Mouse (Mus musculus) right cerebral cortex, postnatal 10 days (tissue): ENCODE data around the gene Dnah17.

Experiments
- DNase-seq, 2 experiments: peaks; one replicate each; pipeline ENCODE4 v3.0.0; 2021; ENCODE audit warnings: low spot score in 2 of 2

The Dnah17 gene

GRCm38 (mm10) chr11:118143731-118144130, 13.3 kb upstream of the Dnah17 start:
- no peak for DNase-seq

GRCm38 (mm10) chr11:118142547-118143165, 12.2 kb upstream of the Dnah17 start:
- DNase-seq: no peak

- DNase-seq: no peak
Observed at GRCm38 (mm10) chr11:118140771-118141565, 10.5 kb upstream of the Dnah17 start.

- no peak for DNase-seq
Observed at GRCm38 (mm10) chr11:118138347-118138746, 7.9 kb upstream of the Dnah17 start.

- DNase-seq: no peak
Observed at GRCm38 (mm10) chr11:118136172-118136632, 5.8 kb upstream of the Dnah17 start.

GRCm38 (mm10) chr11:118135271-118135670, 4.8 kb upstream of the Dnah17 start:
- no peak for DNase-seq

- peak in 1 of 2 experiments; percentile 69 for DNase-seq
Observed at GRCm38 (mm10) chr11:118133752-118134169, 3.3 kb upstream of the Dnah17 start.

GRCm38 (mm10) chr11:118133133-118133751, 2.8 kb upstream of the Dnah17 start:
- DNase-seq: peak in 1 of 2 experiments; percentile 73

GRCm38 (mm10) chr11:118132136-118132535, 1.7 kb upstream of the Dnah17 start:
- DNase-seq: no peak

- DNase-seq: no peak
Observed at GRCm38 (mm10) chr11:118129812-118130211, 622 bp downstream of the Dnah17 start.

GRCm38 (mm10) chr11:118121592-118121991, 8.8 kb downstream of the Dnah17 start:
- DNase-seq: no peak

- no peak for DNase-seq
Observed at GRCm38 (mm10) chr11:118118777-118119176, 11.7 kb downstream of the Dnah17 start.

GRCm38 (mm10) chr11:118114581-118115110, 15.8 kb downstream of the Dnah17 start:
- no peak for DNase-seq

- no peak for DNase-seq
Observed at GRCm38 (mm10) chr11:118113516-118114205, 16.8 kb downstream of the Dnah17 start.

GRCm38 (mm10) chr11:118104001-118104400, 26.4 kb downstream of the Dnah17 start:
- DNase-seq: peak; percentile 78 to 85

GRCm38 (mm10) chr11:118103383-118103782, 27.1 kb downstream of the Dnah17 start:
- DNase-seq: no peak

- peak; percentile 74 to 85 for DNase-seq
Observed at GRCm38 (mm10) chr11:118102838-118103237, 27.6 kb downstream of the Dnah17 start.

- DNase-seq: no peak
Observed at GRCm38 (mm10) chr11:118101133-118101532, 29.3 kb downstream of the Dnah17 start.

GRCm38 (mm10) chr11:118096736-118097135, 33.7 kb downstream of the Dnah17 start:
- DNase-seq: no peak

- DNase-seq: no peak
Observed at GRCm38 (mm10) chr11:118095004-118095403, 35.4 kb downstream of the Dnah17 start.

GRCm38 (mm10) chr11:118091002-118091670, 39.3 kb downstream of the Dnah17 start:
- DNase-seq: no peak
